Mouse (Mus musculus) T-cell, adult 2 months (primary cell): ENCODE measurements around the gene Ppp1r3e.

Experiments used
- DNase-seq: peaks from one replicate; pipeline ENCODE4 v3.0.0; 2022; ENCODE audit warnings: low spot score

Ppp1r3e gene

DNA sequence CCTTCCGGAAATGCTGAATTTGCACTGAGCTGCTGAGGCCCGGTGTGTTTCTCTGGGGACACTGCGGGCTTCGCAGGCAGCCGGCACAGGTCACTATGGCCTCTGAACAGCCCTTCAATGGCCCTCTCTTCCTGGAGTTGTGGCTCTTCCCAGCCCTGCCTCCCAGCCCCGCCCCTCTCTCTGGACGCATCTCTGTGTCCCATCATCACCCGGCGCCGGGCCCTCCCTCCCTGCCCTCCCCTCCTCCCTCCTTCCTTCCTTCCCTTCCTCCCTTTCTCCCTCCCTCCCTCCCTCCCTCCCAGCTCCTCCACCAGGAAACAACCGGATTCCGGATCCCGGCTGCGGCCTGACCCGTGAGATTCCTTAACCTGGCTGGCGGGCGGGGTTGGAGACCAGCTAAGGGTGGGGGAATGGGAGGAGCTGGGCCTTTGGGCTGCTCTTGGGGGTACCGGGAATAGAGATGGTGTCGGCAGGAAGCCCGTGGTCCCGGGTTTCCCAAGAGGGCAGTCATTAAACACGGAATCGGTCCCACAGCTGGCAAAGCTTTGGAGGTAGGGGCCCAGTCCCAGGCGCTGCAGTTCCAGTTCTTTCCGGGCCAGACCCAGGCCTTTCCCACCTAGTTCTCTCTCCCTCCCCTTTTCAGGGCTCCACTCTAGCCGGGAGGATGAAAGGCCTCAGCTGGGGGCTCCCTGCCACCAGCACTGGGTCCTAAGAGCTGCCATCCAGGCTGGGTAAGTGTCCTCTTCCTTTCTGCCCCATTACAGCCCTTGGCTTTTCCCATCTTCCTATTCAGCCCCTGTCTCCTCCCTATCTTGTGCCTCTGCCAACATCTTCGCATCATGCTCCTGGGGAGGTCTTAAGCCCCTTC, 6.0 kb upstream of the Ppp1r3e start, which contains the start of the genes Bcl2l2 and Gm20521:
TSS of gene Bcl2l2 (plus strand) at position 224 of the 868 bp plus-strand sequence.
TSS of gene Gm20521 (plus strand) at position 288 of the 868 bp plus-strand sequence.
- DNase-seq = no peak

DNA sequence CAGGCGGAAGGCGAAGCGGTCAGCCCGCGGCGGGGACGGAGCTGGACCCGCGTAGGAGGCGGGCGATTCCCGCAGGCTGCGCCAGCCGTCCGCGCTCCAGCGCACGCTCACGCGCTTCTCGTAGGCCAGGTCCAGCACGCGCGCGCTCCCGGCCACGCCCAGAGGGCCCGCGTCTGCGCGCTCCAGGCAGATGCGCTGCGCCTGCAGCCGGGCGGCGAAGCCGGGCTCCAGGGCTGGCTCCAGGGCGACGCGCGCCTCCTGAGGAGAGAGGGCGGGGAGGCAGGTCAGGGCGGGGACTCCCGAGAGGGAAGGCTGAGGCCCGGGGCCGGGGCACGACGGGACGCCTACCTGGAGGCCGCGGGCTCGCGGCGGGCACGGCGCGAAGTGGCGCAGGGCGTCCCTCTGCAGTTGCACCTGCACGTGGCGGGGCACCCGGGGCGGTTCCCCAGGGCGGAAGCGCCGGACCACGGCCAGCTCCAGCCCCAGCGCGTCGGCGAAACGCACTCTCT, 757 bp downstream of the Ppp1r3e start:
- peak; percentile 84 for DNase-seq

DNA sequence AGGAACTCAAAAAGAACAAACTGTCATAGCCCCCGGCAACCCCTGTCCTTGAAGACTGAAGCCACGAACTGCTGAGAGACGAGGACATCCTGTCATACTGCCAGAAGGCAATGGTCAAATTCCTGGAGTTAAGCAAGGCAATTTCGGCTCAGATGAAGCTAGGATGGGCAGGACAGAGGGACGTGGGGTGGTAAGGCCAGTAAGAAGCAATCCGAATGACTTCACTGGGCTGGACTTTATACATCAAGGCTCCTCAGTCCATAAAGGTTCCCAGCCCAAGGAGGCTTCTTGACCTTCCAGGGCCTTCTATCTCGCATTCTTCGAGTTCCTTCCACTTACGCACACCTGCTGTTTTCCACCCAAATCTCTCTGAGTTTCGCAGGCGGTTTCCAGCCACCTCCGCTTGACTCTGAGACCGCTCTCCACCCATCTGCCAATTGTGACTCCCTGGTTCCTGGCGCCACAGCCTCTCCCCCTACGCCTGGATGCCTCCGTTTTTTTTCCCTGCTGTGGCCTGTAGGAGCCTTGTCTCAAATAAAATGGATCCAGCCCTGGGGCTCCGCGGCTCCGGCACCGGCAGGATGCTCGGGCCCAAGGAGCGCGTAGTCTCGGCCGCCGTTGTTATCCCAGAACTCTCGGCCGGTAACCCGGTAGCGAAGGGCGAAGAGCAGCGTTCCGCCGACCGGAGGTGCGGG, 1.4 kb downstream of the Ppp1r3e start:
- no peak for DNase-seq

DNA sequence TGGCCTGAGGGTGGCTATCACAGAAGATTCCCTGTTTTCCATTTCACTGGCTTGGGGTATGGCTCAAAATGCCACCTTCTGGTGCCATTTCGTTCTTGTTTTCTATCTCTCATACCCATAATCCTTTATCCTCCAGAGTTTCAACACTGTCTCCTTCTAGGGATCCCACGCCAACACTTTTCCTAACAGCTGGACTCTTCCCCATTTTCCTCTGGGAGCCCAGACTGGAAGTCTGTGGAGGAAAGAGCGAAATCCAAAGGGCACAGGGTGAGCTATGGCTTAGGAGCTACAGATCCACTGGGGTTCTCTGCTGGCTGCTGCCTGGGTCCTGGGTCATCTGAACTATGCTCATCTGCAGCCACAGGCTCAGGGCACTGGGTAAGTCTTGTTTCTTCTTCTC, 3.2 kb downstream of the Ppp1r3e start:
- no peak for DNase-seq

DNA sequence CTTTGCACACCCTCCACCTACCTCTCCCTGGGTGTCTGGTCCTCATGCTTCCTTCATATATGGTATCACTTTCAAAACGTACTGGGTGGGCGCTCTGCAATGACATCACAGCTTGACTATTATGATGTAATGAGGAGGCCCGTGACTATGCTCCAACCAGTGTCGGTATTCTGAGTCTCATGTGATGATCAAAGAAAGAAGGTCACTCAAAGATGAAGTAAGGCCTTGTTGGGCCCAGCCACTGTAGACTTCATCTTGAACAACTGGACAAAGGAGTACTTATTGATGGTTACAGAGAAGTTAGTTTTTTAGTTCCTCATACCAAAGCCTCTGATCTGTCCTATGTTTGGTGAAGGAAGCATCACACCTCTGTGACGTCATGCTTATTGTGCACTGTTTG, 6.5 kb downstream of the Ppp1r3e start, which contains the start of gene Homez:
TSS of gene Homez (minus strand) at position 101 of the 400 bp plus-strand sequence.
- DNase-seq = no peak

DNA sequence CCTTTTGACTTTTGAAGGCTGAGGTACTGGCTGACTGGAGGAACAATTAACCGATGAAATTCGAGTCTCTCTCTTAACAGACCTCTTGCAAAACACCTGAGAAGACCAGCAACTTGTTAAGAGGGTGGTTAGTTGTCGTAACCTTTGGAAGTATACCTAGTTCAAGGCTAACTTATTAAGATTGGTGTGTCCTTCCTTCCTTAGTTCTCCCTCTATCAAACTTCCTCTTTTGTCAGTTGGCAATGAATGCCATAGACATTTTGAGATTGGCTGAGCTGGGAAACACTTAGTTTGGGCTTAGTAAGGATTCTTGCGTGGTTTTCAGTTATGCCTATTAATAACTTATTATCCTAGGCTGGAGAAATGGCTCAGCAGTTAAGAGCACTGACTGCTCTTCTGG, 9.3 kb downstream of the Ppp1r3e start:
- no peak for DNase-seq

DNA sequence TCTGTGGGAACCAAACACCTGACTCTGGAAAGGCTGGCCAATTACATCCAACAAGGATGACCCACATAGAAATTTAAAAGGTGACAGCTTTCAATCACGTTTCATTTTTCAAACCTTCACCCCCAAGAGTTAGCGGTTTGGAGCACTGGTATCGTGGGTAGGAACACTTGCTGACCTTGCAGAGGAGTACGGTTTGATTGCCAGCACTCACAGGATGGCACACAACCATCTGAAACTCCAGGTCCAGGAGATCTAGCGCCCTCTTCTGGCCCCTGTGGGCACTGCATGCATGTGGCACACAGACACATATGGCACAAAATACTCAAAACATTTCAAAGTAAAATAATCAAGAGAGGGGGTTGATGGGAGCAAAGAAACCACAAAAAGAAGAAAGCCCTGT, 10.4 kb downstream of the Ppp1r3e start:
- DNase-seq = peak; percentile 59

DNA sequence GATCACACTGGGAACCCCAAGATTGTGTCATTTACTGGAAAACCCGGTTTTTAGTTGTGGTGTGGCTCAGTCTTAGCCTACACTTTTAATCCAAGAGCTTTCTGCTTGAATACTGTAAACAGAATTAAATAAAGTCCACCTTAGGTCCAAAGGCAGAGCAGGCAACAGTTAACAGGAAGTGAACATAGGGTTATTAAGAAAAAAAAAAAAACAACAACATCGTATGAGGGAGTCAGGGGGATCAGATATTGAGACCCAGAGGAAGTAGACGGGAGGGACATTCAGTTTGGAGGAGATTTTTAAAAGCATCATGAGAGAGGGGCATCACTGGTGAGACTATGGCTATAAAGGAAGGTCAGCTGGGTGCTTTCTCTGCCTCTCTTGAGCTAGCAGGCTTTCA, 11.1 kb downstream of the Ppp1r3e start:
- no peak for DNase-seq

DNA sequence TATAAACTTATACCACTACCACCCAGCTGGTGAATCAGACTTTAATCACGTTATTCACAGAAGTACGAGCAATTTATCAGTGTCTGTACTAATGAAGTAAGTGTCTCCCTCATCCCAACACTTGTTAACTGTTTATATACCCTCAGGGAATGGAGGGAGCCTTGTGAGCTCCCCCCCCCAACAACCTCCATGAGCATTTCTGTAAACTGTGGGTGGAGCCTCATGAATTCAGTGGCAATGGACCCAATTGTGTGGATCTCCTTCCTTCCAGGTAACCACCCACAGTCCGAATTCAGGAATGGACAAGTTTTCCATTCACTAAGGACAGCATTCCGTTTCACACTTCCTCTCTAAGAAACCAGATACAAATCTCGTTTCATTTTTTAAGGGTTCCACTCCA, 11.7 kb downstream of the Ppp1r3e start:
- DNase-seq = no peak

DNA sequence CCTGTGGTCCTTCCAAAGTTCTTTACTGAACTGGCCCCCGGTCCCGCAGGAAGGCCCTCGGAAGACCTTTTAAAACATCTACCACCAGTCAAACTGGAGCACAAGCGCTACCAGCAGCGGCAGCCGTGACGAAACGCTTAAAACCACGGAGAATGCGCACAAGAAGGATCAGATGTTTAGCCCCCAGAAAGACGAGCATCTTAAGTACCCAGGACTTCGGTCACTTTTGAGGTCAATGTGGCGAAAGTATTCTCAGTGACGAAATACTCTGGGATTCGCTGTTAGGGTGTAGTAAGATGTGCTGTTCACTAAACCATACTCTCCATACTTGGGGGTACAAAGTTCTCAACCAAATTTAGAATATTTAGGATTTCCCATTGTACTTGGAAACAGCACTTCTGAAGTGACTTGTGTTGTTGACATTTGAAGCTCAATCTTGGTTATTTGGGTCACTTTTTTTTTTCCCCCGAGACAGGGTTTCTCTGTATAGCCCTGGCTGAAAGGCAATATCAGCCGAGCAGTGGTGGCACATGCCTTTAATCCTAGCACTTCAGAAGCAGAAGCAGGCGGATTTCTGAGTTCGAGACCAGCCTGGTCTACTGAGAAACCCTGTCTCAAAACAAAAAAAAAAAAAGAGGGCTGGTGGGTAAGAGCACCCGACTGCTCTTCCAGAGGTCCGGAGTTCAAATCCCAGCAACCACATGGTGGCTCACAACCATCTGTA, 12.9 kb downstream of the Ppp1r3e start:
- DNase-seq = peak; percentile 21

DNA sequence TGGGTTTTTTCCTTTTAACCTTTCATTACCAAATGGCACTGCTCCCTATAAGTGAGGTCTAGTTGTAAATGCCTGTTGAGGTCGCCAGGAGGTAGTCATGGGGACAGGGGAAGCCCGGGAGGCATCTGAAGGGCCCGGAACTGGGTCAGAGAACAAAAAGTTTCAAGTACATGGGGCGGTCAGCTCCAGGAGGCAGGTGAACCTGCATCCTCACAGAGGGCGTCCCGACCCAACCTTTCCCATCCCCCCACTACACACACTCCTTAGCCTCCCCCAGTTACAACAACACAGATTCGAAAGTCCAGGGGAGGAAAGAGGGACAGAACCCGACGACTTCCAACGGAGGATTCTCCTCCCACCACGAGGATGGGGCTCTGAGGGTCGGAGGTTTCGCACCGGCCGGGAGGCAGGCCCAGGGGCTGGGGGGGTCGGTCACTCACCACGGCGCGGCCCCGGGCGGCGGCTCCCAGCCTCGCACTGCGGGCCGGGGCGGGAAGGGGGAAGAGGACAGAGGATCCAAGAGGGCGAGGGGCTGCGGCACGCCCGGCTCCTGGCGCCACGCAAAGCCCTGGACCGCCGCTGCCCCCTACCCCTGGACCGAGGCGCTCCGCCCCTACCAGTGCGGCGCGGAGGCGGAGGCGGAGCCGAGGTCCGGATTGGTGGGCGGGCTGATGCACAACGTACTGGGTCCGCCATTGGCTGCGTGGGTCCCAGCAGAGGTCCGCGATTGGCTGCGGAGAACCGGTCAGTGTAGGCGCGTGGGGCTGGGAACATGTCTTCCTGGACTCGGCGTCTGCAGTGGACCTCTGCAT, 13.6 kb downstream of the Ppp1r3e start:
- peak; percentile 62 for DNase-seq

DNA sequence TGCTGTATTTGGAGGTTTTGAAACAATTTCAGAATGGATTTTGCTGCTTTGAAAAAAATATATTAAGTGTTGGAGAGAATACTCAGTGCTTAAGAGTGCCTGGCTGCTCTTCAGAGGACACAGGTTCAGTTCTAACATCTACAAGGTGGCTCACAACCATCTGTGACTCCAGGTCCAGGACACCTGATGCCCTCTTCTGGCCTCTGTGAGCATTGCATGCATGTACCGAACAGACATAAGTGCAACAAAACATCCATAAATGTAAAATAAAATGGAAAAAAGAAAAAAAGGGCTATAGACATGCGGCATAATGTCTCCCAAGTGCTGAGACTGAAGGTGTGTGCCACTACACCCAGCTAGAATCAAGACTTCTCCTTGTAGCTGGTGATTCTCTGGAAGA, 16.8 kb downstream of the Ppp1r3e start:
- DNase-seq = peak; percentile 44

DNA sequence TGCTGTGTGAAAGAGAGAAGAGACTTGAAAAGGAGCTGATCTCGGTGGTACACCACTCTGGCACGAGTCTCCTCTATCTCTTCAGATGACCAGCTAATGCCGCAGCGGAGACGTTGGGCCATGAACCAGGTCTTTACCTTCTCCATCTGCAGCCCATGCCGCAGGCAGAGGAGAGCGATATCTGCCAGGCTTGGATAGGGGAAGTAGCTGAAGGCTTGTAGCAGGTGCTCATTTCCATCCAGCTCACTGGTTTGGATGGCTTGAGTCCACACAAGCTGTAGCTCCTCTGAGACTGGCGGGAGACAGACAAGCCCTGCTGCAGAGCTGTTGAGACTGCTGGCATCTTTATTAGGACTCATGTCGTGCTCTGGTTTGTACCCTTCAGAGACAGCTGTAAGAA, 19.5 kb downstream of the Ppp1r3e start:
- DNase-seq = no peak

DNA sequence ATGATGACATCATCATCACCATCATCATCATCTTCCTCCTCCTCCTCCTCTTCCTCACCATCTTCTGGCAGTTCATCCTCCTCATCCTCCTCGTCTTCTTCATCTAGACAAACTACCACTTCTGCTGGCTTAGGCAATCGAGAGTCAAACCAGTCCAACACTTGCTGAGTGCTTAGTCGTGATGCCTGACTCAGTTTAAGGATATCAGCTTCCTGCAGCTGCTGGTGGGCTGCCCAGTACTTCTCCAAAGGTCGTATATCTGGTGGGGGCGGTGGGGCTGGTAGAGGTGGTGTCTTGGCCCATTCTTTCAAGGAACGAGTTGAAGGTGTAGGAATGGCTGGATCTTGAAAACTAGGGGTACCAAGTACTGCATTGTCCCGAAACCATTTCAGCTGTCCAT, 20.6 kb downstream of the Ppp1r3e start:
- no peak for DNase-seq

DNA sequence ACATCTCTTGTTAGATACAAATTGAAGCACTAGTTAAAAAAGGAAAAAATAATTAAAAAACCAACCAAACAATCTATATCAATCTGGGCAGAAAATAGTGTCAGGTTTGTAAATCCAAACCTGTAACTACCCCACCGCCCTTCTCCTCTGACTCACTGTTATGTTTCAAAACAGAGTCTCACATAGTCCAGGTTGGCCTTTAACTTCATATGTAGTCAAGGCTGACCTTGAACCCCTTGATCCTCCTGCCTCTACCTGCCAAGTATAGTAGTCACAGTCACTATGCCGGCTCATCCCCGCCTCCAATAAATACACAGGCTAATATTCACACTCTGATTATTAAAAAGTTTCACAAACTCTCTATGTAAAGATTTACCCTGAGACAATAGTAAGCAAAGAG, 21.6 kb downstream of the Ppp1r3e start:
- no peak for DNase-seq

DNA sequence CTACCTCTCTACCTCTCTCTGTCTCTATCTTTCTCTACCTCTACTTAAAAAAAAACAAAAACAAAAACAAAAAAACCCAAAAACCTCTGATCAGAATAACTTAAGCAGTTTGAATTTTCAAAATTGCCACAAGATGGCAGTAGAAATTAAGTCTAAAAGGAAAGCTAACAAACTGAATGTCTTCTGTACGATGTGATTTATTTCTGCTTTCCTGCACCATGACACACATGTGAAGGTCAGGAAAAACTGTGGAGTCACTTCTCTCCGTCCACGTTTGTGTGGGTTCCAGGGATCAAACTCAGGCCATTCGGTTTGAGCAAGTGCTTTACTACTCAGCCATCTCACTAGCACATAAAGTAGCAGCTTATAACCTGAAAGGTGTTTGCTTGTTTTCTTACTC, 33.9 kb downstream of the Ppp1r3e start:
- DNase-seq = no peak

DNA sequence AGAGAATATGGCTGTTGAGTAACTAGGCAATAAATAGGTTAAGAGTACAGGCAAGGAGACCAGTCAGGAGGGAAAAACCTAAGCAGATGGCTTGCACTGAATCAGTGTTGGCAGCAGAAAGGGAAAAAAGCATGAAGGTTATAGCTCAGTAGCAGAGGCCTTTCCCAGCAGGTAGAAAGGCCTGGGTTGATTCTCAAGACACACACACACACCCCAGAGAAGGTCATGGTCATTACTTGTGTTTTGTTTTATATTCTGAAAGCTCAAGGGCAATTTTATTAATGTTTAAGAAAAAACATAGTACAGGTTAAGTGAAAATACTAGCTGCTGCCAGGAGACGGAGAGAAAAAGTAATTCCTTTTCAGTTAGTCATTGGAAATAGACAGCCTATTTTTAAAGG, 53.6 kb downstream of the Ppp1r3e start:
- no peak for DNase-seq
